24 mouse cellular contexts compared by ENCODE assay signal in genomic region chr2:163871266-163871665, GRCm38 (mm10). TPM values are rescaled to one million over a fixed set of nuclear protein-coding genes. Genes with fewer than 3 reads are reported as not detected.
DNase-seq lines count a peak whose midpoint lies in the region; ATAC-seq and TF ChIP-seq lines count a peak whose summit lies in the region.
"Had no signal": no experiment of that assay in that cellular context is flagged by ENCODE, and none has a peak within 500 bp of the region (broad histone marks: within the 10 kb centered on the region; RNA-seq: fewer than 3 reads in every experiment).

No protein-coding gene starts in this region.

- no peak overlapping the region for H3K4me2 ChIP-seq in CH12.LX (ENCODE audit: insufficient read depth, low read depth, poor library complexity, severe bottlenecking)
- H3K4me2 ChIP-seq in hindbrain, embryonic 16.5 days (ENCODE audit: low read length) = no peak overlapping the region

- in situ Hi-C loops in CH12.LX (cut with MboI; ENCODE audit: low pct_ligation_motif_present, low pct_unique_long_range_greater_than_20kb, low sequenced_read_pairs) = loop anchor here (25.0 kb wide), 1 partner anchor 91 kb away; no protein-coding TSS in a partner anchor

- no peak for TF ChIP-seq EP300 in CH12.LX (IDR thresholded peaks at IDR 0.05; ENCODE audit: low read length)
- TF ChIP-seq EP300 in MEL (IDR thresholded peaks at IDR 0.05; ENCODE audit: low read depth in 1 of 2, low read length in 2 of 2) = no peak

- TF ChIP-seq CTCF in CH12.LX (conservative IDR thresholded peaks at IDR 0.05 in 1 of 2, IDR thresholded peaks at IDR 0.05 in 1 of 2; ENCODE audit: low read depth in 2 of 2, low read length in 2 of 2) (no peak), MEL (IDR thresholded peaks at IDR 0.05 in 2 of 3, conservative IDR thresholded peaks at IDR 0.05 in 1 of 3; ENCODE audit: control insufficient read depth in 1 of 3, insufficient read depth in 1 of 3, low read depth in 2 of 3, low read length in 3 of 3, poor library complexity in 1 of 3, severe bottlenecking in 1 of 3) (no peak)

- TF ChIP-seq RAD21 in CH12.LX (IDR thresholded peaks at IDR 0.05; ENCODE audit: low read depth, low read length) (no peak), MEL (IDR thresholded peaks at IDR 0.05; ENCODE audit: low read depth, low read length) (no peak)

- H3K9me3 ChIP-seq in CH12.LX (replicated peaks; ENCODE audit: low read length) = no peaks in the 10 kb centered on the region
- H3K9me3 ChIP-seq in MEL (replicated peaks; ENCODE audit: insufficient read depth, low read length) = no peaks in the 10 kb centered on the region
- H3K9me3 ChIP-seq in hindbrain, embryonic 16.5 days (ENCODE audit: control insufficient read depth, low read length) = no peaks in the 10 kb centered on the region
- H3K9me3 ChIP-seq: G1E had no signal

- H3K27ac ChIP-seq in CH12.LX (ENCODE audit: insufficient read depth, low read depth) (no peak overlapping the region), MEL (ENCODE audit: control insufficient read depth, low read depth, low read length) (no peak overlapping the region)
- H3K27ac ChIP-seq in hindbrain, embryonic 16.5 days (ENCODE audit: low read depth, low read length) = no peak overlapping the region

- H3K79me2 ChIP-seq in CH12.LX (replicated peaks; ENCODE audit: control insufficient read depth, extremely low read depth, insufficient read depth, poor library complexity, severe bottlenecking) = no peaks in the 10 kb centered on the region
- H3K79me2 ChIP-seq in MEL (ENCODE audit: control insufficient read depth, insufficient read depth, low read length, poor library complexity) = no peaks in the 10 kb centered on the region

- ATAC-seq in hindbrain, embryonic 16.5 days = no peak
- ATAC-seq: activated CD4-positive, CD25-positive, alpha-beta regulatory T cell, adult 4 months; CD4-positive, CD25-positive, alpha-beta regulatory T cell, adult 4 months; Patski had no signal

- H3K27me3 ChIP-seq in CH12.LX (replicated peaks) (peaks cover 92% of the 10 kb centered on the region), MEL (ENCODE audit: control insufficient read depth in 1 of 2, insufficient read depth in 2 of 2, low read length in 2 of 2) (peaks cover 10 to 14% of the 10 kb centered on the region in 2 experiments)
- no peaks in the 10 kb centered on the region for H3K27me3 ChIP-seq in hindbrain, embryonic 16.5 days (replicated peaks; ENCODE audit: control insufficient read depth, insufficient read depth, low read length)

- DNase-seq in CH12.LX (ENCODE audit: extremely low read depth) (no peak), MEL (ENCODE audit: low read depth, low spot score) (no peak)
- no peak for DNase-seq in kidney, postnatal 36 days
- DNase-seq: adrenal gland, adult 2 months; adrenal gland, adult 8-10 months; adrenal gland, postnatal 10 days; adrenal gland, postnatal 14 days; adrenal gland, postnatal 25 days; adrenal gland, postnatal 36 days; B cell, adult 2 months; cerebellum, adult 11 months; cerebellum, adult 11-12 months; cerebellum, adult 18-20 months; cerebellum, adult 2 months; cerebellum, adult 8-10 months had no signal

- 86% methylated on average over 4 of the region's 4 CpGs for WGBS in hindbrain, embryonic 16.5 days

- H3K4me3 ChIP-seq in CH12.LX (replicated peaks in 1 of 3; ENCODE audit: low read depth in 2 of 3, low read length in 2 of 3, poor library complexity in 1 of 3) (no peak overlapping the region), MEL (ENCODE audit: control insufficient read depth in 1 of 2, insufficient read depth in 1 of 2, low read depth in 2 of 2, low read length in 2 of 2) (no peak overlapping the region)
- no peak overlapping the region for H3K4me3 ChIP-seq in hindbrain, embryonic 16.5 days (ENCODE audit: low read length)

- TF ChIP-seq POLR2A in CH12.LX (IDR thresholded peaks at IDR 0.05; ENCODE audit: low read depth, low read length) (no peak), MEL (IDR thresholded peaks at IDR 0.05; ENCODE audit: control insufficient read depth in 1 of 2, insufficient read depth in 1 of 2, low read depth in 1 of 2, low read length in 2 of 2, poor library complexity in 1 of 2) (no peak)

- dilution Hi-C loops in CH12.LX (cut with MboI; ENCODE audit: extremely low pct_ligation_motif_present, extremely low pct_unique_long_range_greater_than_20kb, low sequenced_read_pairs) = no loop called here

- H3K4me1 ChIP-seq in CH12.LX (ENCODE audit: control insufficient read depth in 1 of 2, insufficient read depth in 2 of 2) (0 out of 4 replicates have a peak, but pooled peaks cover 0 to 2% of the 10 kb centered on the region in 2 experiments), MEL (ENCODE audit: control insufficient read depth in 1 of 2, insufficient read depth in 2 of 2, low read length in 2 of 2) (no peaks in the 10 kb centered on the region)
- peaks cover 21% of the 10 kb centered on the region for H3K4me1 ChIP-seq in hindbrain, embryonic 16.5 days (ENCODE audit: control insufficient read depth, insufficient read depth, low read depth, low read length)

- H3K9ac ChIP-seq in CH12.LX (ENCODE audit: insufficient read depth, low read depth) (no peak overlapping the region), MEL (ENCODE audit: control insufficient read depth, low read depth, low read length, poor library complexity, severe bottlenecking) (no peak overlapping the region)
- no peak overlapping the region for H3K9ac ChIP-seq in hindbrain, embryonic 16.5 days (ENCODE audit: low read depth, low read length)

- H3K36me3 ChIP-seq in CH12.LX (replicated peaks in 1 of 2; ENCODE audit: control insufficient read depth in 1 of 2, insufficient read depth in 1 of 2, low read length in 1 of 2) = no peaks in the 10 kb centered on the region
- no peaks in the 10 kb centered on the region for H3K36me3 ChIP-seq in MEL (ENCODE audit: control insufficient read depth in 1 of 2, insufficient read depth in 2 of 2, low read length in 2 of 2)
- no peaks in the 10 kb centered on the region for H3K36me3 ChIP-seq in hindbrain, embryonic 16.5 days (ENCODE audit: control insufficient read depth, insufficient read depth, low read length)
- H3K36me3 ChIP-seq: G1E had no signal

TF ChIP-seq in CH12.LX, 34 proteins besides CTCF, POLR2A, EP300 and RAD21:
- TF ChIP-seq ZKSCAN1 (IDR thresholded peaks at IDR 0.05; ENCODE audit: borderline replicate concordance, low read depth, low read length) (no peak), USF2 (conservative IDR thresholded peaks at IDR 0.05; ENCODE audit: low read depth, low read length) (no peak), KAT2A (IDR thresholded peaks at IDR 0.05; ENCODE audit: insufficient replicate concordance, low read length) (no peak), HCFC1 (IDR thresholded peaks at IDR 0.05; ENCODE audit: low read depth, low read length) (no peak), JUND (conservative IDR thresholded peaks at IDR 0.05; ENCODE audit: low read depth, low read length) (no peak), UBTF (IDR thresholded peaks at IDR 0.05; ENCODE audit: low read depth, low read length) (no peak), MXI1 (IDR thresholded peaks at IDR 0.05; ENCODE audit: low read depth, low read length) (peak; percentile 61; the same call in 1 of the 2 replicates), MAX (IDR thresholded peaks at IDR 0.05; ENCODE audit: low read length) (no peak), CHD1 (IDR thresholded peaks at IDR 0.05; ENCODE audit: low read depth, low read length) (no peak)

TF ChIP-seq in MEL, 35 proteins besides CTCF, POLR2A, EP300 and RAD21:
- TF ChIP-seq MXI1 (IDR thresholded peaks at IDR 0.05; ENCODE audit: low read depth, low read length) (peak; percentile 60), ELF1 (IDR thresholded peaks at IDR 0.05; ENCODE audit: low read depth, low read length) (no peak)
TF ChIP-seq in MEL: peak in this region for 1.

RNA-seq across cellular contexts. Expression of gene Kcnk15, which starts 17.8 kb away (rescaled TPM):
- total RNA-seq in CH12.LX (2012; rRNA removed) (not detected in 2 replicates), CH12.LX (2014; rRNA removed) (not detected in 2 replicates), MEL (2012; rRNA removed) (not detected in 2 replicates)
- polyA plus RNA-seq in CH12.LX (2012; ENCODE audit: insufficient read length, low read depth) (not detected in 2 replicates), MEL (2012; ENCODE audit: insufficient read depth in 1 of 2, insufficient read length in 2 of 2, low read depth in 1 of 2, low replicate concordance in 2 of 2, missing spikeins in 1 of 2) (not detected)
- polyA plus RNA-seq in hindbrain, embryonic 16.5 days (2015; fragmentation: Nextera tagmentation; extraction: Ambion mirVana) = 0.24 and 0.30 TPM in 2 replicates
- total RNA-seq: adrenal gland, adult 18-20 months; adrenal gland, adult 2 months; adrenal gland, adult 8-10 months; adrenal gland, postnatal 10 days; adrenal gland, postnatal 14 days; adrenal gland, postnatal 25 days; adrenal gland, postnatal 36 days; adrenal gland, postnatal 4 days; ES-E14; G1E had no signal
- polyA plus RNA-seq: activated CD4-positive, CD25-positive, alpha-beta regulatory T cell, adult 4 months; C2C12; CD4-positive, CD25-positive, alpha-beta regulatory T cell, adult 4 months; G1E; Patski had no signal

RNA-seq across cellular contexts. Expression of gene Rims4, which starts 47.2 kb away (rescaled TPM):
- total RNA-seq in CH12.LX (2012; rRNA removed) (not detected in 2 replicates), CH12.LX (2014; rRNA removed) (not detected in 2 replicates), MEL (2012; rRNA removed) (not detected in 2 replicates)
- polyA plus RNA-seq in CH12.LX (2012; ENCODE audit: insufficient read length, low read depth) (not detected in 2 replicates), MEL (2012; ENCODE audit: insufficient read depth in 1 of 2, insufficient read length in 2 of 2, low read depth in 1 of 2, low replicate concordance in 2 of 2, missing spikeins in 1 of 2) (not detected)
- polyA plus RNA-seq in hindbrain, embryonic 16.5 days (2015; fragmentation: Nextera tagmentation; extraction: Ambion mirVana) = 7.9 and 16.6 TPM in 2 replicates
- polyA plus RNA-seq: activated CD4-positive, CD25-positive, alpha-beta regulatory T cell, adult 4 months; C2C12; CD4-positive, CD25-positive, alpha-beta regulatory T cell, adult 4 months; G1E; Patski had no signal

RNA-seq across cellular contexts. Expression of gene Ccn5, which starts 50.6 kb away (rescaled TPM):
- total RNA-seq in CH12.LX (2012; rRNA removed) = 0.13 TPM in 1 of 2 replicates, not detected in the other
- not detected in 2 replicates for total RNA-seq in CH12.LX (2014; rRNA removed)
- not detected in 2 replicates for polyA plus RNA-seq in CH12.LX (2012; ENCODE audit: insufficient read length, low read depth)
- total RNA-seq in MEL (2012; rRNA removed) = not detected in 2 replicates
- polyA plus RNA-seq in MEL (2012; ENCODE audit: insufficient read depth in 1 of 2, insufficient read length in 2 of 2, low read depth in 1 of 2, low replicate concordance in 2 of 2, missing spikeins in 1 of 2) = not detected
- 0.20 and 0.31 TPM in 2 replicates for polyA plus RNA-seq in hindbrain, embryonic 16.5 days (2015; fragmentation: Nextera tagmentation; extraction: Ambion mirVana)
- total RNA-seq: adrenal gland, postnatal 25 days; adrenal gland, postnatal 4 days; G1E had no signal
- polyA plus RNA-seq: activated CD4-positive, CD25-positive, alpha-beta regulatory T cell, adult 4 months; CD4-positive, CD25-positive, alpha-beta regulatory T cell, adult 4 months; G1E had no signal

Comparison
In these comparisons a context has a peak if more than half of its experiments do, and no peak if none do; other contexts are left out.
1. Of the 35 proteins assayed by ChIP-seq in both MEL and CH12.LX: peak only in MEL: none; only in CH12.LX: none; in both: MXI1; in neither: 34.